Mouse (Mus musculus) natural killer cell, adult 2 months (primary cell): ENCODE results near the gene Pgap3.
A peak's percentile ranks its signal among the peaks of the same experiment; 100 is the strongest.
"Not testable (repeated sequence)": the region's sequence is repeated elsewhere in the genome, so short reads cannot be mapped to it uniquely, and the experiment has no call there.

Source experiments
- DNase-seq, 2 experiments: peaks; one replicate each; pipeline ENCODE4 v3.0.0; 2022; ENCODE audit warnings: low spot score in 2 of 2

The Pgap3 gene

GRCm38 (mm10) chr11:98382405-98382804 is 17.9 kb downstream of the Pgap3 start:
- not testable (repeated sequence) for DNase-seq

GRCm38 (mm10) chr11:98381651-98382050 is 18.6 kb downstream of the Pgap3 start:
- DNase-seq: no peak

- DNase-seq: no peak
These were observed 20.2 kb downstream of the Pgap3 start for GRCm38 (mm10) chr11:98380106-98380505.

GRCm38 (mm10) chr11:98379379-98379778 is 20.9 kb downstream of the Pgap3 start:
- no peak for DNase-seq

GRCm38 (mm10) chr11:98377787-98378186 is 22.5 kb downstream of the Pgap3 start:
- no peak for DNase-seq

- DNase-seq: no peak
These were observed 23.5 kb downstream of the Pgap3 start for GRCm38 (mm10) chr11:98376756-98377155.

- no peak for DNase-seq
These were observed 26.0 kb downstream of the Pgap3 start for GRCm38 (mm10) chr11:98374266-98374665.

GRCm38 (mm10) chr11:98373244-98373643 is 27.0 kb downstream of the Pgap3 start:
- no peak for DNase-seq

- peak; percentile 40 to 56 for DNase-seq
These were observed 27.9 kb downstream of the Pgap3 start for GRCm38 (mm10) chr11:98372406-98372805.

GRCm38 (mm10) chr11:98371556-98372240 is 28.6 kb downstream of the Pgap3 start:
- DNase-seq: no peak

GRCm38 (mm10) chr11:98370588-98370987 is 29.7 kb downstream of the Pgap3 start:
- no peak for DNase-seq

GRCm38 (mm10) chr11:98369337-98369736 is 31.0 kb downstream of the Pgap3 start:
- DNase-seq: no peak

- DNase-seq: no peak
These were observed 32.5 kb downstream of the Pgap3 start for GRCm38 (mm10) chr11:98367863-98368186.

- DNase-seq: peak; percentile 51 to 64
These were observed 33.0 kb downstream of the Pgap3 start for GRCm38 (mm10) chr11:98367171-98367862.

- DNase-seq: no peak
These were observed 34.0 kb downstream of the Pgap3 start for GRCm38 (mm10) chr11:98366290-98366689.

GRCm38 (mm10) chr11:98364410-98364809 is 35.9 kb downstream of the Pgap3 start:
- no peak for DNase-seq

GRCm38 (mm10) chr11:98363817-98364216 is 36.5 kb downstream of the Pgap3 start:
- DNase-seq: no peak

GRCm38 (mm10) chr11:98360866-98361521 is 39.3 kb downstream of the Pgap3 start:
- no peak for DNase-seq

GRCm38 (mm10) chr11:98358161-98359083 is 41.9 kb downstream of the Pgap3 start, which contains the start of gene Stard3:
Gene Stard3 (plus strand): TSS chr11:98358368.
- DNase-seq: peak; percentile 82 to 90

- no peak for DNase-seq
These were observed 42.7 kb downstream of the Pgap3 start for GRCm38 (mm10) chr11:98357396-98358160.
